Mouse (Mus musculus) liver, adult 2 months (tissue): ENCODE measurements around the gene Bcas3. TPM values are rescaled to one million over a fixed set of nuclear protein-coding genes. Genes with fewer than 3 reads are reported as not detected.

Experiments
- DNase-seq: peaks from one replicate; pipeline ENCODE4 v3.0.0-alpha.2; 2011; ENCODE audit warnings: low read depth, low spot score; ENCODE audit errors: extremely low read depth
- H3K27ac ChIP-seq: fragments of 200-500 bp; replicated peaks from 2 replicates; pipeline ENCODE4 v1.5.1; 2012; ENCODE audit warnings: low read depth, mild to moderate bottlenecking, control low read depth, inconsistent platforms, low read length; ENCODE audit not compliant: insufficient read depth
- H3K27me3 ChIP-seq: fragments of 200-500 bp; 2 replicates; pipeline ENCODE4 v1.6.1; 2012; ENCODE audit warnings: mild to moderate bottlenecking, moderate library complexity, low read length, inconsistent platforms; ENCODE audit not compliant: control insufficient read depth, insufficient read depth
- H3K36me3 ChIP-seq: fragments of 200-500 bp; 2 replicates; pipeline ENCODE4 v1.6.1; 2012; ENCODE audit warnings: low read length, inconsistent platforms; ENCODE audit not compliant: control insufficient read depth, insufficient read depth
- H3K4me1 ChIP-seq: fragments of 200-500 bp; 2 replicates; pipeline ENCODE4 v1.6.1; 2011; ENCODE audit warnings: low read length; ENCODE audit not compliant: control insufficient read depth, insufficient read depth
- H3K4me3 ChIP-seq: fragments of 200-500 bp; 2 replicates; pipeline ENCODE4 v1.5.1; 2011; ENCODE audit warnings: low read depth, mild to moderate bottlenecking, control low read depth, low read length, moderate library complexity; ENCODE audit not compliant: insufficient read depth
- H3K79me2 ChIP-seq: fragments of 200-500 bp; 2 replicates; pipeline ENCODE4 v1.6.1; 2012; ENCODE audit warnings: inconsistent platforms, mild to moderate bottlenecking, low read length, moderate library complexity; ENCODE audit not compliant: control insufficient read depth, insufficient read depth
- H3K9ac ChIP-seq: fragments of 200-500 bp; 2 replicates; pipeline ENCODE4 v1.6.1; 2012; ENCODE audit warnings: low read depth, mild to moderate bottlenecking, control low read depth, inconsistent platforms, low read length
- CTCF ChIP-seq: fragments of 200-500 bp; IDR thresholded peaks from 2 replicates; pipeline ENCODE4 v1.5.1; 2011; ENCODE audit warnings: low read depth, low read length, control low read depth
- POLR2A ChIP-seq: fragments of 200-500 bp; IDR thresholded peaks from 2 replicates; pipeline ENCODE4 v1.6.1; 2011; ENCODE audit warnings: low read length, control low read depth; ENCODE audit not compliant: insufficient read depth; ENCODE audit errors: extremely low read depth
- WGBS: fragments of 180-500 bp; shearing (Covaris S2); methylation state at CpG from one replicate; pipeline ENCODE4 v1.1.7; 2018; 5-methylcytosine and 5-hydroxymethylcytosine counted together
- polyA plus RNA-seq: library from polyadenylated mRNA; depleted of rRNA; stranded (reverse); fragments of >200 nt; gene quantifications from 2 replicates; pipeline ENCODE4 v1.2.3, GENCODE M21; 2012
- total RNA-seq: library from RNA; depleted of rRNA; stranded (reverse); fragments of >200 nt; gene quantifications from 2 replicates; pipeline ENCODE4 v1.2.3, GENCODE M21; 2014

The Bcas3 gene
- total and polyA plus RNA-seq, 2 experiments: 16.5 to 21.4 TPM

GRCm38 (mm10) chr11:85698242-85698641 lies 345.3 kb downstream of the Bcas3 start:
- no peak overlapping the region for H3K9ac ChIP-seq
- H3K79me2 ChIP-seq: no peaks in the 10 kb centered on the region
- no peaks in the 10 kb centered on the region for H3K36me3 ChIP-seq
- TF ChIP-seq POLR2A (no peak), CTCF (no peak)
- H3K27me3 ChIP-seq: no peaks in the 10 kb centered on the region
- no peak overlapping the region for H3K4me3 ChIP-seq
- no peak overlapping the region for H3K27ac ChIP-seq
- 84% methylated on average over 11 of the region's 11 CpGs for WGBS
- no peak for DNase-seq
- H3K4me1 ChIP-seq: peaks cover 15% of the 10 kb centered on the region

GRCm38 (mm10) chr11:85704062-85704748 lies 351.2 kb downstream of the Bcas3 start:
- no peak for TF ChIP-seq POLR2A
- no peak for TF ChIP-seq CTCF
- no peak overlapping the region for H3K9ac ChIP-seq
- 84% methylated on average over 4 of the region's 4 CpGs for WGBS

DNA sequence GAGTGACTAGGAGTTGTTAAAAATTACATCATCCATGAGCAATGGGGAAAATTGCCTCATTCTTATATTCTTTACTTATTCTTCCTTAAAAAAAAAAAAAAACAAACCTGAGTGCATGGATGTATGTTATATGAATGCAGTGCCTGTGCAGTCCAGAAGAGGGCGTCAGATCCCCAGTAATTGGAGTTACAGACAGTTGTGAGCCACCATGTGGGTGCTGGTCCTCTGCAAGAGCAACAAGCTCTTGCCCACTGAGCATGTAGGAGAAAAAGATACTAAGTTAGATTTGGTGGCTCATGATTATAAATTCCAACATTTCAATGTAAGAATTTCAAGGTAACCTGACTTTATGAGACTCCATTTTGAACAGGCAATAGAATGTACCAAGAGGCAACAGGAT lies 353.7 kb downstream of the Bcas3 start:
- TF ChIP-seq CTCF: peak; percentile 49
- no peak for TF ChIP-seq POLR2A
- Histone ChIP-seq H3K27me3 (no peaks in the 10 kb centered on the region), H3K9ac (no peak overlapping the region), H3K27ac (no peak overlapping the region), H3K4me3 (no peak overlapping the region), H3K36me3 (no peaks in the 10 kb centered on the region), H3K79me2 (no peaks in the 10 kb centered on the region; the same call in 1 of the 2 replicates), H3K4me1 (no peaks in the 10 kb centered on the region)
- 61% methylated on average over 1 of the region's 1 CpGs for WGBS
- no peak for DNase-seq

More at GRCm38 (mm10) chr11:85704062-85704748, 351.2 kb downstream of the Bcas3 start:
- no peak for DNase-seq
- no peaks in the 10 kb centered on the region for H3K79me2 ChIP-seq
- H3K36me3 ChIP-seq: no peaks in the 10 kb centered on the region
- H3K27me3 ChIP-seq: no peaks in the 10 kb centered on the region
- no peaks in the 10 kb centered on the region for H3K4me1 ChIP-seq
- H3K4me3 ChIP-seq: no peak overlapping the region
- no peak overlapping the region for H3K27ac ChIP-seq

DNA sequence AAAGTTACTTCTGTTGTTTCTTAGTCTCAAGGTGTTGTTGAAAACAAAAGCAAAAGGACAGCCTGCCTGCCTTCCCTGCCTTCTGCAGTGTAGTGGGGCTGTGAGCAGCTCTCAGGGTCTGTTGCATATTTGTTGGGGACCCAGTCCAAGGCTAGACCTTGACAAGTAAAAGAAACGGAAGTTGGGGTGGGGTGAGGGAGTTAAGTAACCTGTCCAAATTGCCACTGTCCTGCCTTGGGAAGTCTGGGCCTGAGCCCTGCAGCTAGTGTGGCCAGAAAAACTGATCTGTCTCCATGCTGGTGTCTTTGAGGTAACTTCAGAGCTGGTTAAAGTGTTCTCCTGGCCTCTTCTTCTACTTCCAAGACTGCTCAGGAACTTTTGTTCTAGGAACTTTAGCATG lies 354.5 kb downstream of the Bcas3 start:
- no peaks in the 10 kb centered on the region for H3K36me3 ChIP-seq
- no peaks in the 10 kb centered on the region for H3K27me3 ChIP-seq
- no peak overlapping the region for H3K27ac ChIP-seq
- DNase-seq: no peak
- no peaks in the 10 kb centered on the region; the same call in 1 of the 2 replicates for H3K79me2 ChIP-seq
- no peak for TF ChIP-seq POLR2A
- no peak for TF ChIP-seq CTCF
- H3K9ac ChIP-seq: no peak overlapping the region
- H3K4me1 ChIP-seq: no peaks in the 10 kb centered on the region
- no peak overlapping the region for H3K4me3 ChIP-seq
- WGBS: 82% methylated on average over 1 of the region's 1 CpGs

- Histone ChIP-seq H3K27ac (no peak overlapping the region), H3K9ac (no peak overlapping the region), H3K27me3 (no peaks in the 10 kb centered on the region), H3K79me2 (no peaks in the 10 kb centered on the region; the same call in 1 of the 2 replicates), H3K4me3 (no peak overlapping the region), H3K4me1 (no peaks in the 10 kb centered on the region; the same call in 1 of the 2 replicates), H3K36me3 (no peaks in the 10 kb centered on the region)
- WGBS: 94% methylated on average over 6 of the region's 6 CpGs
- no peak for DNase-seq
- TF ChIP-seq POLR2A (no peak), CTCF (no peak)
These were observed 356.2 kb downstream of the Bcas3 start for GRCm38 (mm10) chr11:85709147-85709546.

GRCm38 (mm10) chr11:85710155-85710554 lies 357.2 kb downstream of the Bcas3 start:
- 76% methylated on average over 7 of the region's 7 CpGs for WGBS
- no peak for DNase-seq

More at GRCm38 (mm10) chr11:85710155-85710554, 357.2 kb downstream of the Bcas3 start:
- H3K79me2 ChIP-seq: no peaks in the 10 kb centered on the region; the same call in 1 of the 2 replicates
- H3K4me3 ChIP-seq: no peak overlapping the region
- no peaks in the 10 kb centered on the region for H3K36me3 ChIP-seq
- no peak overlapping the region for H3K27ac ChIP-seq
- no peak overlapping the region for H3K9ac ChIP-seq
- TF ChIP-seq POLR2A: no peak
- no peak for TF ChIP-seq CTCF
- H3K27me3 ChIP-seq: no peaks in the 10 kb centered on the region
- H3K4me1 ChIP-seq: no peaks in the 10 kb centered on the region; the same call in 1 of the 2 replicates
